Comparison of ENCODE assay signal across 8 mouse cellular contexts in genomic region chr11:75281380-75282256, GRCm38 (mm10).
A peak's percentile ranks its signal among the peaks of the same experiment; 100 is the strongest.
DNase-seq lines count a peak whose midpoint lies in the region; ATAC-seq and TF ChIP-seq lines count a peak whose summit lies in the region.

No protein-coding gene starts in this region.

- peaks cover 18% of the 10 kb centered on the region; the same call in 1 of the 2 replicates for H3K27me3 ChIP-seq in heart, embryonic 12.5 days (replicated peaks)
- peaks cover 18% of the 10 kb centered on the region; the same call in 1 of the 2 replicates for H3K27me3 ChIP-seq in hindbrain, embryonic 14.5 days (ENCODE audit: control insufficient read depth, insufficient read depth, low read length)
- peaks cover 39% of the 10 kb centered on the region for H3K27me3 ChIP-seq in midbrain, embryonic 13.5 days

- H3K4me2 ChIP-seq in heart, embryonic 12.5 days, result peak overlapping the region; percentile 47
- H3K4me2 ChIP-seq in hindbrain, embryonic 14.5 days (replicated peaks), result peak overlapping the region; percentile 52
- H3K4me2 ChIP-seq in midbrain, embryonic 13.5 days (replicated peaks), result peak overlapping the region; percentile 44

- H3K9ac ChIP-seq in heart, embryonic 12.5 days, result peak overlapping the region; percentile 60
- H3K9ac ChIP-seq in hindbrain, embryonic 14.5 days, result peak overlapping the region; percentile 57
- H3K9ac ChIP-seq in midbrain, embryonic 13.5 days (replicated peaks), result peak overlapping the region; percentile 40; the same call in 1 of the 2 replicates

- intact Hi-C loops in heart, postnatal 36 days (cut with DNase I), result no loop called here

- H3K4me3 ChIP-seq in heart, embryonic 12.5 days, result peak overlapping the region; percentile 8; the same call in 1 of the 2 replicates
- H3K4me3 ChIP-seq in hindbrain, embryonic 14.5 days (replicated peaks; ENCODE audit: low read length), result peak overlapping the region; percentile 24
- peak overlapping the region; percentile 16; the same call in 1 of the 2 replicates for H3K4me3 ChIP-seq in midbrain, embryonic 13.5 days (replicated peaks)

- H3K4me1 ChIP-seq in heart, embryonic 12.5 days (replicated peaks), result peaks cover 59% of the 10 kb centered on the region
- peaks cover 47% of the 10 kb centered on the region for H3K4me1 ChIP-seq in hindbrain, embryonic 14.5 days (replicated peaks; ENCODE audit: control insufficient read depth, insufficient read depth, low read length)
- H3K4me1 ChIP-seq in midbrain, embryonic 13.5 days (replicated peaks), result peaks cover 55% of the 10 kb centered on the region

- no peak for TF ChIP-seq CTCF in brain, embryonic 14.5 days (IDR thresholded peaks at IDR 0.05; ENCODE audit: borderline replicate concordance, extremely low read depth, insufficient read depth, insufficient read length)

- no peak overlapping the region for H3K27ac ChIP-seq in heart, embryonic 12.5 days (ENCODE audit: poor library complexity, severe bottlenecking)
- H3K27ac ChIP-seq in hindbrain, embryonic 14.5 days, result peak overlapping the region; percentile 63
- H3K27ac ChIP-seq in midbrain, embryonic 13.5 days, result peak overlapping the region; percentile 45; the same call in 1 of the 2 replicates

- H3K36me3 ChIP-seq in heart, embryonic 12.5 days, result no peaks in the 10 kb centered on the region
- H3K36me3 ChIP-seq in hindbrain, embryonic 14.5 days (replicated peaks; ENCODE audit: control insufficient read depth, insufficient read depth), result no peaks in the 10 kb centered on the region
- H3K36me3 ChIP-seq in midbrain, embryonic 13.5 days, result no peaks in the 10 kb centered on the region

- no peak for DNase-seq in heart, postnatal 36 days
- DNase-seq in brain, embryonic 14.5 days (ENCODE audit: low read depth), result peak; percentile 61
- no peak for DNase-seq in hindbrain, embryonic 14.5 days (ENCODE audit: low spot score)
- DNase-seq in gastrocnemius, postnatal 4 days (ENCODE audit: low spot score in 2 of 2), result no peak
- DNase-seq in left cerebral cortex, adult 18-20 months (ENCODE audit: low spot score in 2 of 2), result no peak
- no peak for DNase-seq in urinary bladder, adult 18-20 months (ENCODE audit: low spot score in 2 of 2)

- WGBS in heart, embryonic 12.5 days, result 10% methylated on average over 29 of the region's 29 CpGs
- 6% methylated on average over 29 of the region's 29 CpGs for WGBS in hindbrain, embryonic 14.5 days
- 6% methylated on average over 29 of the region's 29 CpGs for WGBS in midbrain, embryonic 13.5 days

- ATAC-seq in heart, embryonic 12.5 days (ENCODE audit: insufficient number of reproducible peaks, low FRiP score), result no peak
- peak; percentile 56; the same call in 1 of the 2 replicates for ATAC-seq in hindbrain, embryonic 14.5 days (ENCODE audit: low FRiP score)
- ATAC-seq in midbrain, embryonic 13.5 days, result 0 out of 2 replicates have a peak, but pooled peaks have one; percentile 41

- TF ChIP-seq POLR2A in brain, embryonic 14.5 days (IDR thresholded peaks at IDR 0.05; ENCODE audit: borderline replicate concordance, extremely low read depth, insufficient read depth, insufficient read length, poor library complexity, severe bottlenecking), result no peak

- H3K9me3 ChIP-seq in heart, embryonic 12.5 days (replicated peaks), result no peaks in the 10 kb centered on the region
- no peaks in the 10 kb centered on the region for H3K9me3 ChIP-seq in hindbrain, embryonic 14.5 days (ENCODE audit: control insufficient read depth, low read length)
- H3K9me3 ChIP-seq in midbrain, embryonic 13.5 days, result no peaks in the 10 kb centered on the region
